Mouse (Mus musculus) heart, adult 2 months (tissue): Measurements from ENCODE around the gene Rmdn2.

ENCODE experiments used
- CTCF ChIP-seq: fragments of 200-600 bp; IDR thresholded peaks from 2 replicates; pipeline ENCODE4 v1.8.1; 2022; ENCODE audit warnings: antibody characterized with exemption, mild to moderate bottlenecking, moderate library complexity
- EP300 ChIP-seq: fragments of 200-500 bp; IDR thresholded peaks from 2 replicates; pipeline ENCODE4 v1.6.1; 2011; ENCODE audit warnings: low read depth, low read length, control low read depth; ENCODE audit not compliant: insufficient read depth
- POLR2A ChIP-seq: fragments of 200-500 bp; IDR thresholded peaks from 2 replicates; pipeline ENCODE4 v1.6.1; 2011; ENCODE audit warnings: mild to moderate bottlenecking, low read depth, low read length, control low read depth; ENCODE audit not compliant: insufficient read depth

- TF ChIP-seq POLR2A (no peak), CTCF (no peak), EP300 (no peak)
Measured at GRCm38 (mm10) chr17:79578328-79578727, 33.3 kb upstream of the Rmdn2 start.
